Mouse (Mus musculus) liver, embryonic 14.5 days (tissue): ENCODE data around the gene Fam13a. TPM values are rescaled to one million over a fixed set of nuclear protein-coding genes. Genes with fewer than 3 reads are reported as not detected.

Experiments
- ATAC-seq: fragments of 200-750 bp; cut with Nextera tagmentation; 2 replicates; pipeline ENCODE4 v1.8.0; 2017; ENCODE audit warnings: moderate number of reproducible peaks, mild to moderate bottlenecking, moderate library complexity; ENCODE audit not compliant: insufficient read depth
- DNase-seq, 3 experiments: peaks; one replicate each; pipeline ENCODE4 v3.0.0-alpha.2; 2012 to 2013; ENCODE audit warnings: low read depth in 3 of 3, low spot score in 3 of 3
- H3K27ac ChIP-seq: fragments of 300-500 bp; sonication (generic); 2 replicates; pipeline ENCODE4 v1.5.1; 2014; ENCODE audit warnings: moderate library complexity, mild to moderate bottlenecking, control low read depth, inconsistent platforms
- H3K27me3 ChIP-seq: fragments of 300-500 bp; sonication (generic); 2 replicates; pipeline ENCODE4 v1.6.1; 2014; ENCODE audit warnings: mild to moderate bottlenecking, low read length, moderate library complexity; ENCODE audit not compliant: control insufficient read depth, insufficient read depth
- H3K36me3 ChIP-seq: fragments of 300-500 bp; sonication (generic); replicated peaks from 2 replicates; pipeline ENCODE4 v1.6.1; 2014; ENCODE audit warnings: low read depth; ENCODE audit not compliant: control insufficient read depth, insufficient read depth
- H3K4me1 ChIP-seq, 2 experiments: fragments of 200-500 bp in 1 of 2; fragments of 300-500 bp in 1 of 2; sonication (generic) in 1 of 2; replicated peaks; 2 replicates each; pipeline ENCODE4 v1.6.1; 2012 to 2014; ENCODE audit warnings: antibody characterized with exemption in 1 of 2, inconsistent platforms in 1 of 2, low read length in 1 of 2; ENCODE audit not compliant: control insufficient read depth in 2 of 2, insufficient read depth in 2 of 2
- H3K4me2 ChIP-seq: fragments of 300-500 bp; sonication (generic); 2 replicates; pipeline ENCODE4 v1.6.1; 2014; ENCODE audit warnings: low read depth, mild to moderate bottlenecking, control low read depth, moderate library complexity
- H3K4me3 ChIP-seq, 2 experiments: fragments of 200-500 bp in 1 of 2; fragments of 300-500 bp in 1 of 2; sonication (generic) in 1 of 2; 2 replicates each; pipeline ENCODE4 v1.5.1; 2012 to 2014; ENCODE audit warnings: low read depth in 2 of 2, low read length in 2 of 2, mild to moderate bottlenecking in 2 of 2, control low read depth in 1 of 2, inconsistent platforms in 1 of 2, moderate library complexity in 1 of 2; ENCODE audit not compliant: insufficient read depth in 1 of 2
- H3K9ac ChIP-seq: fragments of 300-500 bp; sonication (generic); replicated peaks from 2 replicates; pipeline ENCODE4 v1.6.1; 2014; ENCODE audit warnings: mild to moderate bottlenecking, control low read depth, moderate library complexity
- H3K9me3 ChIP-seq: fragments of 300-500 bp; sonication (generic); 2 replicates; pipeline ENCODE4 v1.6.1; 2016; ENCODE audit warnings: low read length, mixed read lengths; ENCODE audit not compliant: control insufficient read depth
- CTCF ChIP-seq: IDR thresholded peaks from 2 replicates; pipeline ENCODE4 v1.5.1; 2016; ENCODE audit warnings: antibody characterized with exemption, low read depth, control low read depth
- EP300 ChIP-seq: IDR thresholded peaks from 2 replicates; pipeline ENCODE4 v1.6.1; 2016; ENCODE audit warnings: antibody characterized with exemption, low read depth
- WGBS: fragments of 180-500 bp; shearing (Covaris S2); extraction: QIAGEN DNeasy Blood & Tissue Kit; methylation state at CpG from one replicate; pipeline ENCODE4 v1.1.7; 2014; ENCODE audit not compliant: insufficient replicate concordance; 5-methylcytosine and 5-hydroxymethylcytosine counted together
- polyA plus RNA-seq, 2 experiments: library from polyadenylated mRNA; depleted of rRNA in 1 of 2; stranded (reverse) in 1 of 2; unstranded in 1 of 2; fragments of >200 nt; fragmentation: Nextera tagmentation in 1 of 2; extraction: Ambion mirVana in 1 of 2; gene quantifications; 2 replicates each; pipeline versions ENCODE4 v1.2.1 to v1.2.3; 2012 to 2014

Fam13a gene
- polyA plus RNA-seq, 2 experiments = 0.32 to 0.77 TPM

- Histone ChIP-seq H3K27me3 (no peaks in the 10 kb centered on the region), H3K36me3 (no peaks in the 10 kb centered on the region), H3K4me2 (no peak overlapping the region), H3K9ac (no peak overlapping the region), H3K9me3 (no peaks in the 10 kb centered on the region), H3K4me1 (no peaks in the 10 kb centered on the region; a peak in 1 of 4 replicates), H3K4me3 (no peak overlapping the region), H3K27ac (no peak overlapping the region)
- no peak for ATAC-seq
- DNase-seq = no peak
- TF ChIP-seq EP300 (no peak), CTCF (no peak)
- WGBS = 29% methylated on average over 1 of the region's 1 CpGs
These were observed 4.5 kb downstream of the Fam13a start for GRCm38 (mm10) chr6:59019847-59020246.

- no peak overlapping the region for H3K27ac ChIP-seq
- ATAC-seq (no peak), DNase-seq (no peak)
- TF ChIP-seq CTCF = no peak
- no peak for TF ChIP-seq EP300
- no peaks in the 10 kb centered on the region for H3K4me1 ChIP-seq
- no peaks in the 10 kb centered on the region for H3K9me3 ChIP-seq
- no peak overlapping the region for H3K4me3 ChIP-seq
- 44% methylated on average over 1 of the region's 1 CpGs for WGBS
- no peaks in the 10 kb centered on the region for H3K27me3 ChIP-seq
- no peak overlapping the region for H3K9ac ChIP-seq
- no peaks in the 10 kb centered on the region for H3K36me3 ChIP-seq
- H3K4me2 ChIP-seq = no peak overlapping the region
These were observed 8.0 kb downstream of the Fam13a start for GRCm38 (mm10) chr6:59016336-59016832.

- Histone ChIP-seq H3K36me3 (no peaks in the 10 kb centered on the region), H3K27me3 (no peaks in the 10 kb centered on the region), H3K27ac (no peak overlapping the region), H3K9ac (no peak overlapping the region), H3K4me2 (no peak overlapping the region), H3K4me1 (no peaks in the 10 kb centered on the region), H3K9me3 (no peaks in the 10 kb centered on the region), H3K4me3 (no peak overlapping the region)
- no peak for TF ChIP-seq CTCF
- no peak for TF ChIP-seq EP300
- WGBS = 50% methylated on average over 2 of the region's 2 CpGs
- DNase-seq (no peak), ATAC-seq (no peak)
These were observed 9.6 kb downstream of the Fam13a start for GRCm38 (mm10) chr6:59014760-59015159.

- DNase-seq = no peak
- Histone ChIP-seq H3K4me3 (no peak overlapping the region), H3K9me3 (no peaks in the 10 kb centered on the region), H3K27me3 (no peaks in the 10 kb centered on the region), H3K4me2 (no peak overlapping the region), H3K36me3 (no peaks in the 10 kb centered on the region), H3K4me1 (no peaks in the 10 kb centered on the region), H3K27ac (no peak overlapping the region), H3K9ac (no peak overlapping the region)
- TF ChIP-seq CTCF = no peak
- TF ChIP-seq EP300 = no peak
- WGBS = 68% methylated on average over 8 of the region's 8 CpGs
- ATAC-seq = no peak
These were observed 10.1 kb downstream of the Fam13a start for GRCm38 (mm10) chr6:59014088-59014759.

- TF ChIP-seq EP300 = no peak
- TF ChIP-seq CTCF = no peak
These were observed 13.6 kb downstream of the Fam13a start for GRCm38 (mm10) chr6:59010792-59011191.

More at GRCm38 (mm10) chr6:59010792-59011191, 13.6 kb downstream of the Fam13a start:
- no peak overlapping the region for H3K9ac ChIP-seq
- no peak overlapping the region for H3K4me2 ChIP-seq
- H3K4me3 ChIP-seq = no peak overlapping the region
- no peaks in the 10 kb centered on the region for H3K27me3 ChIP-seq
- H3K36me3 ChIP-seq = no peaks in the 10 kb centered on the region
- no peaks in the 10 kb centered on the region for H3K4me1 ChIP-seq
- no peak for DNase-seq
- 74% methylated on average over 3 of the region's 3 CpGs for whole genome bisulfite sequencing
- H3K27ac ChIP-seq = no peak overlapping the region
- ATAC-seq = no peak
- H3K9me3 ChIP-seq = no peaks in the 10 kb centered on the region
